Mouse (Mus musculus) gastrocnemius, postnatal 14 days (tissue): ENCODE data around the gene Tmem200a. TPM values are rescaled to one million over a fixed set of nuclear protein-coding genes. Genes with fewer than 3 reads are reported as not detected.
A peak's percentile ranks its signal among the peaks of the same experiment; 100 is the strongest.

ENCODE experiments used
- DNase-seq: peaks from one replicate; pipeline ENCODE4 v3.0.0; 2021; ENCODE audit warnings: mixed read lengths
- intact Hi-C: fragments of 180-260 bp; cut with DNase I; formaldehyde crosslinking; loops from one replicate; pipeline ENCODE4 v1.15.1; 2025; ENCODE audit warnings: low total_unique reads
- long read RNA-seq, 2 experiments: library from polyadenylated mRNA; stranded (forward); transcript quantifications; one replicate each; pipeline ENCODE4 v2.0.0; 2021
- total RNA-seq, 2 experiments: library from RNA; stranded (reverse); gene quantifications; 2 replicates each; pipeline ENCODE4 v1.2.3; 2021

Gene Tmem200a
- total RNA-seq: 1 to 10 TPM in 1 of 2 experiments, under 1 TPM in 1; 0.40 to 1.4 TPM
- long read RNA-seq, experiment 1: 0 reads
- long read RNA-seq, experiment 2: 0 reads

DNA sequence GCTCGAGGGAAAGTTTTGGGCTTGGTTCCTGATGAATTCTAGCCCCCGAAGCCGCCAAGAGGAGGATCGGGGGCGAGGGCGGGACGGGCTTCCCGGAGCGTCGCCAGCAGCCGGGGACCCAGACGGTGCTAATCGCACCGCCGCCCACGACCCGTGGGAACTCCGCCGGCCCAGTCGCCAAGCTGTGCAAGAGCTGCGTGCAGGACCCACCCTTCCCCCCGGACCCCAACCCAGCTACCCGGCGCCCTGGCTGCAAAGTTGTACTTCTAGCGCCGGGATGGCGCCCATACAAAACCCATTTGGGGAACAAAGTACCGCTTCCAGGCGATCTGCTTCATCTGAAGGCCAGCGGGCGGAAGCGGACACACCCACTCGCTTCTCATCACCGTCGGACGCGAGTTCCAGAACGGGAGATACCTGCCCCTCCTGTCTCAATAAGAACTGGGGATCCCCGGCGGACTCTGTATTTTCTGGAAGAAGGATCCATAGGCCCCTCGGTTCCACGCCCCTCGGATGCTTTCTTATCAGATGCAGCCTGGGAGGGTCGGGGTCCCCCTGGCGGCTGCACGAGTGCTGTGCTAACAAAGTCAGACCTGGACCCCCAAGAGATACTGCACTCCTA is at the start of gene Tmem200a:
Tmem200a (minus strand) TSS at position 532 of the 622 bp plus-strand sequence.
- intact Hi-C loops: no loop called here

DNA sequence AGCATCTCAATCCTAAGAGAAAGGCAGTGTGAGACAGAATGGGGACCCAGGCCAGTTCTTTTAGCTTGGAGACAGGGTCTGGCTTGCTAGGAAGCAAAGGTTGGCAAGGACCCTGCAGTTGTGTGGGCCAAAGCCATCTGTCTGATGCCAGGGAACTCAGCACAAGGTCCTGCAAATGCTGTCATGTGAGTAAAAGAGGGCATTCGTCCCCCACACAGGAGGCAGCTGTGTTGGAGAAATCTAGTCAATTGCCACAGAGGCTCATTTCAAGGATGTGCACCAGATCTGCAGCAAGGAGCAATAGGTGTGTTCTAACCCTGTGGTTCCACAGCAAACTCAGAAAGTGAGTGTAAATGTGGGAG is 41.0 kb upstream of the Tmem200a start:
- no peak for DNase-seq

More for the DNA sequence above, at the start of gene Tmem200a:
- peak; percentile 50 for DNase-seq

GRCm38 (mm10) chr10:26119067-26119821 is 40.4 kb upstream of the Tmem200a start:
- no peak for DNase-seq
- intact Hi-C loops: no loop called here

More for the DNA sequence above, 41.0 kb upstream of the Tmem200a start:
- intact Hi-C loops: no loop called here

DNA sequence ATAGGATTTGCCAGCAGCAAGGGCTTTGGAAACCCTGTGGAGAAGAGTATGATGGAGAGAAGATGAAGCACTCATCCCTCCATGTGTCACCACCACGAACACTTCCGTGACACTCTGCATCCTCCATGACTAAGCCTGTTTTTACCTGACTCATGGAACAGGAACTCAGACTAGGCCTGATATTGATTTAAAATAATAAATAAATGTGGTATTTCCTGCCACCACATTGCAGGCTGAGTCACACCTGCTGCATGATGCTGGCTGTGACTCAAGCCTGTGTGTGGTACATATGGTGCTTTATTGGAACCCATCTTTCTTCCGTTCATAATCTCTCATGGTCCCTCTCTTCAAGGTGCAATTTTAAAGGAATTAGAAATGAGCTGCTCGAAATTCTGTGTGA is 35.6 kb upstream of the Tmem200a start:
- DNase-seq: no peak
- intact Hi-C loops: no loop called here

DNA sequence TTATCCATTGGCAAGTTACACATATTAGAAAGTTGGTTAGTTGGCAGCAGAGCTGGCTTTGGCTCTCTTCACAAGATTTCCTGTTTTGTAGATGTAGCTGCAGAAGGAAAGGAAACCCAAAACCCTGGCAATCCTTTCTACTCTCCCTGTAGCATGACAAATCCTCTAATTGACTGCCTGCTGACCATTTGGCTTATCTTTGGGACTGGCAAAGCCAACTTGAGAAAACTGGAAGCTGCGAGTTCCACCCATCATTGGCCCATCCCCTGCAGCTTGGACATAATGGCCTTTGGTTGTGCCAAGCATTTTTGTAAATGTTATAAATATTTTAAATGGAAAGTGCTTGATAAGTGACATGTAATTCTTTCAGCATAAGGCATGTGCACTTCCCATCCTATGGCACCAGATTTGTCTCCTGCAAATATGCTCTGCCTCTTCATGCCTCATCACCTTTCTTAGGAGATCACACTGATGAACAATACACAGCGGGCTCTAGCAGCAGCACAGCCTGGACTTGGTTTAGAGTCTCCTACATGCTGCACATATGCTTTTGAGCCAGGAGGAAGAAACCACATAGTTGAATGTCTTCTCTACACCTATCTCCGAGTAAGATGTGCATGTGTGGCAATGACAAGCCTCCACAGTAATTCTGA is 24.6 kb upstream of the Tmem200a start:
- intact Hi-C loops: no loop called here
- DNase-seq: no peak

DNA sequence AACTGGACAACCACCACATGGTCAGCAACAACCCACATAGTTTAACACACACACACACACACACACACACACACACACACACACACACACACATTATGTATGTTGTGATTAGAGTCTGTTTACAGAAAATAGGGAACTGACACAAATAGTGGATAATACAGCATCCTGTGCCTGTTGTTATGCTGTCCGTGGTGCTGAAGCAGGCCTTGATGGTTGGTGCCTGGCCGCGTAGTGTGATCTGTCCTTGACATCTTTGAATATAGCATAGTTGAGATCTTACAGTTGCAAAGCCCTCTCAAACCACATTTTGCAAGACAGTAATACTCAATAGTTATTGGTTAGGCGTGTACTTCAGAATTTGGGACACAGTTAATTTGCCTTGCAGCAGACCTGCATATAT is 3.2 kb upstream of the Tmem200a start:
- no peak for DNase-seq
- intact Hi-C loops: loop anchor here (10.0 kb wide), 1 partner anchor 407 kb away; no protein-coding TSS in a partner anchor

DNA sequence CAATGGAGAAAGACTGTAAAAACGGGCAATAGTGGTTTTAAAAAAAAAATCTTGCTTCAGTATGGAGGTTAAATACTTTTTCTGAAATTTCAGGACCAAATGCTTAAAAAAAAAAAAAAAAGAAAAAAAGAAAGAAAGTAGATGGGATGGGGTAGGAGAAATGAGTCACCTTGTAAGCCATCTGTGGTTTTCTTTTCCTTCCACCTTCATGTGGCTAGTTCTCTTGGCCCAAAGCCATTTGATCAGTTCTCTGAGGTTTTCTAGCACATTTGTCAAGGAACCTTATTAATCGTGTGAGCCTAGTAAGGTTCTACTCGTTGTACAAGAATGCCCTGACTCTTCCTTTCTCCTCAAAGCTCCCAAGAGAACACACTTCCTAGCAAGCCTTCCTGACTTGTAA is 826 bp upstream of the Tmem200a start:
- intact Hi-C loops: loop anchor here (10.0 kb wide), 1 partner anchor 405 kb away; no protein-coding TSS in a partner anchor
- DNase-seq: no peak

DNA sequence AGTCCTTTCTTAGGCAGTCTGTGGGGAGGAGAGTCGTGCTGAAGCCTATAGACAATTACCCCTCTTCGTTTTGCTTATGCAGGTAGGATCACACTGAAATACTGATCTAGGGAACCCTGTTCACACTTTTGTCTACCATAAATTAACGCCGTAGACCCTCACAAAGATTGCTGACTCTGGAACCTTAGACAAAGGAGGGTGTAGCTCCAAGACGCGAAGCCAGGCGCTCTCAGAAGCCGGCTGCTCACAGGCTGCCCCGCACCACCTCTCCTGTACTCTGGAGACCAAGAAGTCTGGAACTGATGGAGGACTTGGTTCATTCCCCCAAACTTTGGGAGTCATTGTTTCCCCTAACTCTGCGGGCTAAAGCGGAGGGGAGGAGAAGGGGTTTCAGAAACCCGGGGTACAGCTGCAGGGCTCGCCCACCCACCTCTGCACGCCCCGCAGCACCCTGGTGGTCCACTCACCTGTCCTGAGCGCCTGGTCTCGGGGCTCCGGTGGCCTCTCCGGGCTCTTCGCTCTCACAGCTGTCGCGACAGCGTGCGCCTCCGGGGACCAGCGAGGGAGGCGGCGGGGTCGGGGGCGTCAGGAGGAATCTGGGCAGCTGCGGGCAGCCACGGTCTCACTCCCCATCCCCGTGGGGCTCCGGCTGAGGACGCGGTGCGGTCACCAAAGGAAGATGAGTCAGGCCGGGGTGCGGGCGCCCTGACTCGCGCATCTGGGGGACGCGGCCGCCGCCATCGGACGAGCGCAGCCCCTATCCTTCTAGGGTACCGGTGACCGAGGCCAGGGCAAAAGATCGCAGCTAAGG is 976 bp downstream of the Tmem200a start, which contains the start of gene Gm9767:
Gm9767 (plus strand) TSS at position 585 of the 811 bp plus-strand sequence.
- peak; percentile 12 for DNase-seq
- intact Hi-C loops: no loop called here

DNA sequence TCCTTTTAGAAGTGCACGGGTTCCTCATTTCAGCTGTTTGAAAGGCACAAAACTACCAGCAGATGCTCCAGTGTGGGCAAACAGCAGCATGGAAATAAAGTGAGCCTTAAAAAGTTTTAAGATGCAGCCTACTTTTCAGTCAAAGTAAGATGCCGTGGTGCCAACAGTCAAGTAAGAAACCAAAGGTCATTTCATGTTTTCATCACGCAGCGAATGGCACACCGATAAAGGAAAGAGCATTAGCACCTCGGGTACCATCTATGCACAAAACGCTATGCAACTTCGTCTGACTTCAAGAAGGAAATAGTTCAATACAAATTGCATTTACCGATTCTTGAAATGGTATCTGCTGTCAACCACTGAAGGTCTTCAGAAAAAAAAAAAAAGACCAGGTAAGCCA is 1.9 kb downstream of the Tmem200a start:
- intact Hi-C loops: no loop called here
- DNase-seq: no peak

DNA sequence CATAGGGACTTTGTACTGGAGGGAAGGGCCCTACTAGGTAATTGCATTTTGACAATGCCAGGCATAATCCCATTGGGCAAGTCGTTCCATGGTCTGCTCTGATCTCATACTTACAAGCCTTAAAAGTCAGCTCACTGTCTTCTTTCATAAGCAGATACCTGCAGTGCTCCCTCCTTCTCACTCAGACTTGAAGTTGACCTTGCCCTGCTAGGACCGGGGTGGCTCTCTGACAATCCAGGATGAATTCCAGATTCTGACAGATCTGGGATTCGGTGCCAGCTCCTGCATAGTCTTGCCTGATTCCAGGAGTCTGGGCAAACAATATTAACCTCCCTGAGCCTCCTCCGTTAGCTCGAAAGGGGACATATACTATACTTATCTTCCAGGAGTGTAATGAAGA is 6.9 kb downstream of the Tmem200a start:
- DNase-seq: no peak
- intact Hi-C loops: no loop called here

GRCm38 (mm10) chr10:26063071-26063470 is 15.8 kb downstream of the Tmem200a start:
- no peak for DNase-seq
- intact Hi-C loops: no loop called here

DNA sequence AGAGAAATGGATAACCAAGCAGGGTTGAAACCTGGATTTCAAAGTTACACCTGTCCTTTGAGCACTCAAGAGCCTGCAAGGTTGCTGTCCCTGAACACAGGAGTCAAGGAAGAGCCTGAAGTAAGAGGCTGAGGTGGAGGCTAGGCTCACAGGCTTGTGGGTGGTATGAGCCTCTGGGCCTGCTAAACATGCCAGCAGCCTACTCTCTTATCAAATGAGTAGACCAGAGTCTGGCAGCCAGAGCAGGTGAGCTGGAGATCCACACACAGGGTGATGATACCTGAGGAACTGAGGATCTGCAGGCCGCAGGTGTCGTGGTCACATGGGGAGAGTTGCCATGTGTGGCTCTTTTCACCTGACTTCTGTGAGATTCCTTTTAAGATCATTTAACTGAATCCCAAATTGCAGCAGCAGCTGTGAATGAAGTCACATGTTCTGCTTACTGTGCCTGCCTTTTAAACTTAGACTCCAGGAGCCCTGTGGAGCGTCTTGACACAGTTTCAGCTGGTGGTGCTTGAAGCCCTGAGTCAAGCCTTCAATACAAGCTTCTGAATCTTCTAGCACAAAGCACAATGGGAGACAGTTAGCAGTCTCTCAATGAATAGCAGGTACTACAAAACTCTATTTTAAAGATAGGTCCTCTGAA is 19.1 kb downstream of the Tmem200a start:
- DNase-seq: no peak
- intact Hi-C loops: no loop called here

DNA sequence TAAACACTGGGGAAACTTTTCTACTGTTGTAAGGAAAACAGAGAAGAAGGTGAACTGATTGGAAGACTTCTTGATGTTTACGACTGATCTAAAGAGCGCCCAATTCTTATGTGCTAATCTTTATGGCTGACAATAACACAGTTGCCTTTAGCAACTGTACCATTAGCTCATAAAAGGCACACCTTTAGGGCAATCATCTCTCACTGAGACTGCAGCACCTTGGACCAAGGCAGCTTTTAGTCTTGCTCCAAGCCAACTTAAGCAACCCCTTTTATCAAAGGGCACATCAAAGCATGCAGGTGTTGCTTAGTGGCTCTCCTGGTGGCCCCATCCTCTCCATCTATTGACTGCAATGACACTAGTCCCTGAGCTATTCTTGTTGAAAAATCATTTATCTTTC is 27.7 kb downstream of the Tmem200a start:
- intact Hi-C loops: no loop called here
- no peak for DNase-seq

DNA sequence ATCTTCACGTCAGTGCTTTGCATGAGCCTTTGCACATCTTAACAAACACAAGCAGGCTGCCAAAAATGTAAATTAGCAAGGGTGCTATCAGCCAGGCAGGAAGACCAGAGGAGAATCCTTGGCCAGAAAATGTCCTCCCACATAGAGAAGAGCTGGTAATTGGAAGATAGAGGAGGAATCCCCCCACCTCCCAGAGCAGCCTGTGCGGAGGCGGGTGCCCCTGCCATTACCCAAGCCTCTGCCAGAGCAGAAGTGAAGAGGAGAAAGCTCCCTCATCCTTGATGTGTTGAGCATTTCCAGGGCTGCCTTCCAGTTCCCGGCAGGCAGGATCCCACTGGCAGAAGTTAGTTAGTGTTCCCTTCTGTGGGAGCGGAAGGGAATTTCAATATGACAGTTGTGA is 43.9 kb downstream of the Tmem200a start:
- DNase-seq: no peak
- intact Hi-C loops: no loop called here

DNA sequence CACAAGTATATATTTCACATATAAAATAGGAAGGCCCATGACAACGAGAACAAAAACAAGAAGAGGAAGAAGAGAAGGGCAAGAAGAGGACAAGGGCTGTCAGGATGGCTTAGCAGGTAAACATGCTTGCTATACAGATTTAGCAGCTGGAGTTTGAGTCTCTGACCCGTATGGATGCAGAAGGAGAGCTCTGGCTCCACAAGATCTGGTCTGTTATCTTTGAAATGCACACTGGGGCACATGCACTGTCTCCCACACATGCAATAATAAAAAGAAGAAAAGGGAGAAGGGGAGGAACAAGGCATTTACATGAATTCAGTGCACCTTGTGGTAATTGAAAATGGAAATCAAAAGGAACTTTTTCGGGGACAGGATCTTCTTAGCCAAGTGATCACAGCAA is 60.1 kb downstream of the Tmem200a start:
- intact Hi-C loops: no loop called here
- no peak for DNase-seq

- intact Hi-C loops: no loop called here
- no peak for DNase-seq
Observed at GRCm38 (mm10) chr10:26014298-26014697, 64.6 kb downstream of the Tmem200a start.

GRCm38 (mm10) chr10:26008948-26009347 is 69.9 kb downstream of the Tmem200a start:
- DNase-seq: no peak

GRCm38 (mm10) chr10:26005471-26005870 is 73.4 kb downstream of the Tmem200a start:
- intact Hi-C loops: no loop called here
- no peak for DNase-seq

More at GRCm38 (mm10) chr10:26008948-26009347, 69.9 kb downstream of the Tmem200a start:
- intact Hi-C loops: no loop called here

GRCm38 (mm10) chr10:26000893-26001292 is 78.0 kb downstream of the Tmem200a start:
- no peak for DNase-seq
- intact Hi-C loops: no loop called here
